Mouse (Mus musculus) embryonic fibroblast, embryonic 13.5 days (primary cell): ENCODE data around the gene Ccdc194. TPM values are rescaled to one million over a fixed set of nuclear protein-coding genes. Genes with fewer than 3 reads are reported as not detected.

Experiments used
- H3K27ac ChIP-seq: 2 replicates; pipeline ENCODE4 v1.5.1; 2012; ENCODE audit warnings: low read length, control low read depth, inconsistent platforms; ENCODE audit not compliant: insufficient read depth
- H3K4me1 ChIP-seq: 2 replicates; pipeline ENCODE4 v1.6.1; 2011; ENCODE audit warnings: low read length; ENCODE audit not compliant: control insufficient read depth, insufficient read depth
- H3K4me3 ChIP-seq: 2 replicates; pipeline ENCODE4 v1.5.1; 2011; ENCODE audit warnings: mild to moderate bottlenecking, control low read depth, low read length; ENCODE audit not compliant: insufficient read depth
- CTCF ChIP-seq: IDR thresholded peaks from 2 replicates; pipeline ENCODE4 v1.5.1; 2011; ENCODE audit warnings: mild to moderate bottlenecking, control low read depth, low read length, moderate library complexity, borderline replicate concordance; ENCODE audit not compliant: insufficient read depth
- POLR2A ChIP-seq: IDR thresholded peaks from 2 replicates; pipeline ENCODE4 v1.6.1; 2011; ENCODE audit warnings: low read depth, mild to moderate bottlenecking, control low read depth, low read length, moderate library complexity
- polyA plus RNA-seq: library from polyadenylated mRNA; stranded (reverse); fragments of >200 nt; gene quantifications from 2 replicates; pipeline ENCODE4 v1.2.4, GENCODE M21; 2011; ENCODE audit warnings: low read depth; ENCODE audit not compliant: missing spikeins, insufficient read length

Ccdc194 gene
- polyA plus RNA-seq, 1 experiment = not detected

GRCm38 (mm10) chr8:71497077-71497645, 28.4 kb downstream of the Ccdc194 start:
- TF ChIP-seq CTCF = no peak
- no peak for TF ChIP-seq POLR2A
- Histone ChIP-seq H3K4me1 (peaks cover 12% of the 10 kb centered on the region), H3K27ac (no peak overlapping the region), H3K4me3 (no peak overlapping the region)

- Histone ChIP-seq H3K4me1 (peaks cover 12% of the 10 kb centered on the region), H3K27ac (peak overlapping the region; percentile 55), H3K4me3 (no peak overlapping the region)
- no peak for TF ChIP-seq POLR2A
- TF ChIP-seq CTCF = no peak
Measured at GRCm38 (mm10) chr8:71496481-71496880, 29.0 kb downstream of the Ccdc194 start.

GRCm38 (mm10) chr8:71495811-71496210, 29.7 kb downstream of the Ccdc194 start:
- no peak overlapping the region for H3K4me3 ChIP-seq
- H3K27ac ChIP-seq = peak overlapping the region; percentile 55
- peaks cover 12% of the 10 kb centered on the region for H3K4me1 ChIP-seq
- TF ChIP-seq POLR2A (no peak), CTCF (no peak)

GRCm38 (mm10) chr8:71495039-71495438, 30.5 kb downstream of the Ccdc194 start:
- no peak overlapping the region; the same call in 1 of the 2 replicates for H3K27ac ChIP-seq
- TF ChIP-seq POLR2A (no peak), CTCF (peak; percentile 72; the same call in 1 of the 2 replicates)
- H3K4me1 ChIP-seq = peaks cover 12% of the 10 kb centered on the region
- H3K4me3 ChIP-seq = no peak overlapping the region

GRCm38 (mm10) chr8:71488454-71488853, 37.1 kb downstream of the Ccdc194 start:
- Histone ChIP-seq H3K4me1 (peaks cover 5% of the 10 kb centered on the region), H3K4me3 (peak overlapping the region; percentile 74), H3K27ac (peak overlapping the region; percentile 96)
- TF ChIP-seq CTCF (no peak), POLR2A (peak; percentile 73)

- H3K27ac ChIP-seq = peak within 1 kb of the TSS; percentile 96
- TF ChIP-seq CTCF = no peak
- peak; percentile 77 for TF ChIP-seq POLR2A
- peak within 1 kb of the TSS; percentile 74 for H3K4me3 ChIP-seq
- H3K4me1 ChIP-seq = peaks cover 5% of the 10 kb centered on the region
Measured at GRCm38 (mm10) chr8:71487691-71488445, 37.6 kb downstream of the Ccdc194 start, which contains the start of gene Gtpbp3. Gene Gtpbp3 (plus strand): TSS chr8:71488103.

- no peak overlapping the region for H3K27ac ChIP-seq
- 0 out of 2 replicates have a peak overlapping the region, but pooled peaks have one; percentile 4 for H3K4me3 ChIP-seq
- TF ChIP-seq CTCF = no peak
- H3K4me1 ChIP-seq = peaks cover 5% of the 10 kb centered on the region
Measured at GRCm38 (mm10) chr8:71486136-71486529, 39.4 kb downstream of the Ccdc194 start.

GRCm38 (mm10) chr8:71485142-71486135, 40.1 kb downstream of the Ccdc194 start, which contains the start of gene Ano8:
Gene Ano8 (minus strand): TSS chr8:71485963.
- peaks cover 5% of the 10 kb centered on the region for H3K4me1 ChIP-seq
- H3K4me3 ChIP-seq = peak within 1 kb of the TSS; percentile 72
- H3K27ac ChIP-seq = peak within 1 kb of the TSS; percentile 11; the same call in 1 of the 2 replicates
- TF ChIP-seq POLR2A (peak; percentile 61), CTCF (no peak)

GRCm38 (mm10) chr8:71484736-71485135, 40.8 kb downstream of the Ccdc194 start:
- peaks cover 3% of the 10 kb centered on the region for H3K4me1 ChIP-seq

More at GRCm38 (mm10) chr8:71484736-71485135, 40.8 kb downstream of the Ccdc194 start:
- no peak overlapping the region; the same call in 1 of the 2 replicates for H3K4me3 ChIP-seq
- H3K27ac ChIP-seq = no peak overlapping the region
- TF ChIP-seq POLR2A (no peak), CTCF (no peak)
